ENCODE assay signal across 13 mouse cellular contexts in the genomic region with DNA sequence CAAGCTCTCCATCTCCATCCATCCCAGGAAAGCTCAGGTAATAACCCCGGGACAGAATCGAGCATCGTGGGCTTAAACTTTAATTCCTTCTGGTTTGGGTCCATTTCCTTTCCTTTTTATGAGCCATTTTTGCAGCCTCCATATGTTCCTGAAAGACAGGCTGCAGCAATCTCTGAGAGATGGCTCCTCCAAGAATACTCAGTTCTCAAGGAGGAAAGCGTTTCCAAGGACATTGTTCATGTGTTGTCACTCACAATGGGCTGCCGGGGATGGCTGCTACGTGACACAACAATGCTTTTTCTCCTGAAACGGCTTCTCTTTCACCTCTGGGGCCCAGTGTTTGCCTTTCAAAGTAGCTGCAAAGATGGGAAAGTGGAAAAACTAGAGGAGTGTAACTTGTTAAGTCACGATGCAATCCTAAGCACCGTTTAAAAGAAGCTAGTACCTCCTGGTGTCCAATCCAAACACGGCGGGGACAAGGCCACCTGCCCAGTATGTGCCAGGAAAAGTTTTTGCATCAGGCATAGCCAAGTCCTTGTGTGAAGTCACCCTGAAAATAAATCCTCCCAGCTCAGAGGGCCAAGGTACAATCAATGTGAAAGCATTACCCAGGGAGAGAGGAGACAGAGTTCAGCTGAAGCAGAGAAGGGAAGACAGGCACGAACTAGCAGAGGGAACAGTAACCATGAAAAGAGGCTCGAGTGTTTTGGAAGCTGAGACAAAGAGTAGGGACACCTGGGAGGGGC.
DNase-seq lines count a peak whose midpoint lies in the region; ATAC-seq and TF ChIP-seq lines count a peak whose summit lies in the region.
"Had no signal": no experiment of that assay in that cellular context is flagged by ENCODE, and none has a peak within 500 bp of the region (broad histone marks: within the 10 kb centered on the region; RNA-seq: fewer than 3 reads in every experiment).

No protein-coding gene starts in this region.

- no peaks in the 10 kb centered on the region for H3K36me3 ChIP-seq in kidney, embryonic 14.5 days (ENCODE audit: control insufficient read depth, insufficient read depth, low read length)
- H3K36me3 ChIP-seq in kidney, adult 2 months (ENCODE audit: control insufficient read depth, insufficient read depth, low read length): no peaks in the 10 kb centered on the region
- H3K36me3 ChIP-seq in limb, embryonic 14.5 days (ENCODE audit: control insufficient read depth, insufficient read depth, low read length): no peaks in the 10 kb centered on the region
- H3K36me3 ChIP-seq: heart, embryonic 12.5 days; liver, embryonic 15.5 days; neural tube, embryonic 12.5 days had no signal

- no peak for TF ChIP-seq CTCF in kidney, adult 2 months (conservative IDR thresholded peaks at IDR 0.05; ENCODE audit: insufficient read depth, insufficient read length, low read depth, low read length)

- peaks cover 4% of the 10 kb centered on the region for H3K4me1 ChIP-seq in kidney, embryonic 14.5 days (ENCODE audit: control insufficient read depth, insufficient read depth, low read length)
- H3K4me1 ChIP-seq in kidney, adult 2 months (ENCODE audit: control insufficient read depth, insufficient read depth, low read length): peaks cover 21% of the 10 kb centered on the region
- peaks cover 15% of the 10 kb centered on the region for H3K4me1 ChIP-seq in limb, embryonic 14.5 days (ENCODE audit: control insufficient read depth, insufficient read depth, low read length)
- H3K4me1 ChIP-seq: liver, embryonic 15.5 days; neural tube, embryonic 12.5 days had no signal

- H3K27ac ChIP-seq in kidney, embryonic 14.5 days (ENCODE audit: low read depth, low read length): no peak overlapping the region
- H3K27ac ChIP-seq in kidney, adult 2 months (ENCODE audit: insufficient read depth, low read depth, low read length): peak overlapping the region; percentile 72
- H3K27ac ChIP-seq in limb, embryonic 14.5 days (replicated peaks; ENCODE audit: low read depth, low read length): 0 out of 2 replicates have a peak overlapping the region, but pooled peaks have one; percentile 3
- H3K27ac ChIP-seq: liver, embryonic 15.5 days; neural tube, embryonic 12.5 days had no signal

- H3K4me2 ChIP-seq in kidney, embryonic 14.5 days (replicated peaks; ENCODE audit: low read depth, low read length): no peak overlapping the region
- H3K4me2 ChIP-seq in limb, embryonic 14.5 days (replicated peaks; ENCODE audit: low read depth, low read length, severe bottlenecking): no peak overlapping the region
- H3K4me2 ChIP-seq: heart, embryonic 12.5 days; liver, embryonic 15.5 days; neural tube, embryonic 12.5 days had no signal

- no peak overlapping the region for H3K9ac ChIP-seq in kidney, embryonic 14.5 days (ENCODE audit: low read depth, low read length)
- H3K9ac ChIP-seq in limb, embryonic 14.5 days (ENCODE audit: low read depth, low read length, severe bottlenecking): no peak overlapping the region
- H3K9ac ChIP-seq: heart, embryonic 12.5 days; liver, embryonic 15.5 days; neural tube, embryonic 12.5 days had no signal

- no peak for ATAC-seq in kidney, embryonic 14.5 days (ENCODE audit: low FRiP score, low TSS enrichment)
- ATAC-seq in limb, embryonic 14.5 days (ENCODE audit: low FRiP score, low read depth): peak; percentile 53; the same call in 1 of the 2 replicates

- H3K9me3 ChIP-seq in kidney, embryonic 14.5 days (ENCODE audit: control insufficient read depth, low read length): no peaks in the 10 kb centered on the region
- H3K9me3 ChIP-seq in limb, embryonic 14.5 days (ENCODE audit: control insufficient read depth, low read length): no peaks in the 10 kb centered on the region
- H3K9me3 ChIP-seq: heart, embryonic 12.5 days; liver, embryonic 15.5 days; neural tube, embryonic 12.5 days had no signal

- no peaks in the 10 kb centered on the region for H3K27me3 ChIP-seq in kidney, embryonic 14.5 days (ENCODE audit: control insufficient read depth, insufficient read depth, low read length)
- no peaks in the 10 kb centered on the region for H3K27me3 ChIP-seq in kidney, adult 2 months (replicated peaks; ENCODE audit: control insufficient read depth, insufficient read depth, low read length)
- H3K27me3 ChIP-seq in limb, embryonic 14.5 days (ENCODE audit: control insufficient read depth, insufficient read depth, low read length): no peaks in the 10 kb centered on the region
- H3K27me3 ChIP-seq: heart, embryonic 12.5 days; liver, embryonic 15.5 days; neural tube, embryonic 12.5 days had no signal

- DNase-seq in kidney, adult 18-20 months: peak; percentile 58
- DNase-seq in adrenal gland, postnatal 36 days: peak; percentile 48 to 63
- DNase-seq in kidney, adult 2 months: peak; percentile 91
- no peak for DNase-seq in limb, embryonic 14.5 days (ENCODE audit: low spot score)
- no peak for DNase-seq in gastrocnemius, adult 18-20 months (ENCODE audit: low spot score)
- no peak for DNase-seq in right cerebral cortex, postnatal 10 days (ENCODE audit: low spot score in 2 of 2)
- DNase-seq: cerebellum, adult 11 months; midbrain, embryonic 14.5 days; right cerebral cortex, postnatal 25 days had no signal

- no peak overlapping the region for H3K4me3 ChIP-seq in kidney, embryonic 14.5 days (ENCODE audit: low read length)
- H3K4me3 ChIP-seq in kidney, adult 2 months (ENCODE audit: insufficient read depth, low read depth, low read length): no peak overlapping the region
- no peak overlapping the region for H3K4me3 ChIP-seq in limb, embryonic 14.5 days (replicated peaks; ENCODE audit: low read length)
- H3K4me3 ChIP-seq: heart, embryonic 12.5 days; liver, embryonic 15.5 days; neural tube, embryonic 12.5 days had no signal

- no peak for TF ChIP-seq POLR2A in kidney, adult 2 months (IDR thresholded peaks at IDR 0.05; ENCODE audit: low read depth, low read length)
- TF ChIP-seq POLR2A in limb, embryonic 14.5 days (IDR thresholded peaks at IDR 0.05; ENCODE audit: borderline replicate concordance, extremely low read depth, insufficient read depth, insufficient read length): no peak

- 62% methylated on average over 13 of the region's 13 CpGs for WGBS in kidney, embryonic 14.5 days
- 44% methylated on average over 13 of the region's 13 CpGs for WGBS in kidney, adult 2 months
- WGBS in limb, embryonic 14.5 days: 47% methylated on average over 13 of the region's 13 CpGs

Comparison
In these comparisons a context has a peak if more than half of its experiments do, and no peak if none do; other contexts are left out.
1. DNase-seq: peak in kidney, adult 18-20 months (single experiment), adrenal gland, postnatal 36 days (2 of 2) and kidney, adult 2 months (single experiment); none in limb, embryonic 14.5 days (single experiment), gastrocnemius, adult 18-20 months (single experiment) and right cerebral cortex, postnatal 10 days (0 of 2).